ENCODE assay signal across 23 mouse cellular contexts in genomic region chr4:114934188-114934587, GRCm38 (mm10). TPM values are rescaled to one million over a fixed set of nuclear protein-coding genes. Genes with fewer than 3 reads are reported as not detected.
DNase-seq lines count a peak whose midpoint lies in the region; ATAC-seq lines count a peak whose summit lies in the region.
"Had no signal": no experiment of that assay in that cellular context is flagged by ENCODE, and none has a peak within 500 bp of the region (broad histone marks: within the 10 kb centered on the region; RNA-seq: fewer than 3 reads in every experiment).

No protein-coding gene starts in this region.

- H3K27ac ChIP-seq in heart, embryonic 12.5 days (ENCODE audit: poor library complexity, severe bottlenecking) = no peak overlapping the region
- H3K27ac ChIP-seq: forebrain, embryonic 12.5 days; heart, embryonic 13.5 days; hindbrain, postnatal 0 days had no signal

- no peak overlapping the region for H3K4me2 ChIP-seq in heart, embryonic 12.5 days
- H3K4me2 ChIP-seq: forebrain, embryonic 12.5 days; heart, embryonic 13.5 days had no signal

- H3K36me3 ChIP-seq in heart, embryonic 12.5 days = no peaks in the 10 kb centered on the region
- H3K36me3 ChIP-seq: forebrain, embryonic 12.5 days; heart, embryonic 13.5 days had no signal

- no peak overlapping the region for H3K4me3 ChIP-seq in heart, embryonic 12.5 days
- H3K4me3 ChIP-seq: forebrain, embryonic 12.5 days; heart, embryonic 13.5 days had no signal

- WGBS in heart, embryonic 12.5 days = 79% methylated on average over 6 of the region's 6 CpGs

- peak; percentile 95 for DNase-seq in heart, adult 11 months
- peak; percentile 60 for DNase-seq in 416B (ENCODE audit: low read depth)
- DNase-seq in adrenal gland, postnatal 36 days = peak; percentile 42 to 53
- no peak for DNase-seq in frontal cortex, adult 2 months (ENCODE audit: extremely low spot score in 1 of 2, low spot score in 1 of 2)
- no peak for DNase-seq in testis, postnatal 10 days (ENCODE audit: low spot score)
- DNase-seq: cerebellum, adult 9-11 months; gastrocnemius, postnatal 25 days; heart, postnatal 4 days; kidney, adult 11 months; kidney, postnatal 25 days; lung, adult 2 months; thymus, postnatal 25 days had no signal

- ATAC-seq in heart, embryonic 12.5 days (ENCODE audit: insufficient number of reproducible peaks, low FRiP score) = no peak
- peak; percentile 94 for ATAC-seq in megakaryocyte progenitor cell, adult 5-6 weeks (replicated peaks; ENCODE audit: poor library complexity)
- ATAC-seq: hindbrain, postnatal 0 days; Patski had no signal

- H3K4me1 ChIP-seq in heart, embryonic 12.5 days (replicated peaks) = no peaks in the 10 kb centered on the region
- H3K4me1 ChIP-seq: forebrain, embryonic 12.5 days; heart, embryonic 13.5 days had no signal

- H3K27me3 ChIP-seq in heart, embryonic 12.5 days (replicated peaks) = peaks cover 66% of the 10 kb centered on the region
- H3K27me3 ChIP-seq: Patski had no signal

- no peaks in the 10 kb centered on the region for H3K9me3 ChIP-seq in heart, embryonic 12.5 days (replicated peaks)
- H3K9me3 ChIP-seq: forebrain, embryonic 12.5 days; heart, embryonic 13.5 days had no signal

- H3K9ac ChIP-seq in heart, embryonic 12.5 days = no peak overlapping the region
- H3K9ac ChIP-seq: forebrain, embryonic 12.5 days; heart, embryonic 13.5 days had no signal

RNA-seq across cellular contexts. Expression of gene Foxe3, which starts 8.4 kb away (rescaled TPM):
- polyA plus RNA-seq in heart, embryonic 12.5 days (2016; fragmentation: Nextera tagmentation; extraction: Ambion mirVana) = not detected in 2 replicates
- not detected for total RNA-seq in adrenal gland, postnatal 36 days (2021)
- total RNA-seq in megakaryocyte progenitor cell, adult 5-6 weeks (2015) = not detected in 2 replicates
- not detected in 2 replicates for total RNA-seq in megakaryocyte progenitor cell, adult 5-6 weeks (2017)
- polyA plus RNA-seq in frontal cortex, adult 2 months (2012; rRNA removed) = 0.18 and 0.29 TPM in 2 replicates
- total RNA-seq: gastrocnemius, postnatal 25 days; heart, postnatal 4 days; hindbrain, postnatal 0 days; left cerebral cortex, postnatal 14 days; megakaryocyte-erythroid progenitor cell, adult 5-6 weeks had no signal
- polyA plus RNA-seq: C2C12; forebrain, embryonic 12.5 days; heart, embryonic 13.5 days; hindbrain, postnatal 0 days; limb, embryonic 14.5 days; lung, adult 2 months; neural tube, embryonic 14.5 days; Patski had no signal

RNA-seq across cellular contexts. Expression of gene Foxd2, which starts 25.5 kb away (rescaled TPM):
- polyA plus RNA-seq in heart, embryonic 12.5 days (2016; fragmentation: Nextera tagmentation; extraction: Ambion mirVana) = 0.09 TPM in 1 of 2 replicates, not detected in the other
- 1 to 10 TPM; 1.4 to 1.7 TPM for total RNA-seq in adrenal gland, postnatal 36 days (2021)
- 0.12 and 0.29 TPM in 2 replicates for total RNA-seq in megakaryocyte progenitor cell, adult 5-6 weeks (2015)
- total RNA-seq in megakaryocyte progenitor cell, adult 5-6 weeks (2017) = 0.27 TPM in 1 of 2 replicates, not detected in the other
- polyA plus RNA-seq in frontal cortex, adult 2 months (2012; rRNA removed) = 0.25 and 0.32 TPM in 2 replicates
- polyA plus RNA-seq: neural tube, embryonic 14.5 days had no signal

RNA-seq across cellular contexts. Expression of gene Cmpk1, which starts 52.9 kb away (rescaled TPM):
- polyA plus RNA-seq in heart, embryonic 12.5 days (2016; fragmentation: Nextera tagmentation; extraction: Ambion mirVana) = 66.3 and 70.7 TPM in 2 replicates
- total RNA-seq in adrenal gland, postnatal 36 days (2021) = 100 to 1,000 TPM; 126 to 128 TPM
- total RNA-seq in megakaryocyte progenitor cell, adult 5-6 weeks (2015) = 76.3 and 76.4 TPM in 2 replicates
- 145 and 167 TPM in 2 replicates for total RNA-seq in megakaryocyte progenitor cell, adult 5-6 weeks (2017)
- 53.5 and 60.1 TPM in 2 replicates for polyA plus RNA-seq in frontal cortex, adult 2 months (2012; rRNA removed)

Comparison
In these comparisons a context has a peak if more than half of its experiments do, and no peak if none do; other contexts are left out.
1. DNase-seq: peak in heart, adult 11 months (single experiment), 416B (single experiment) and adrenal gland, postnatal 36 days (2 of 2); none in frontal cortex, adult 2 months (0 of 2) and testis, postnatal 10 days (single experiment).